Mouse (Mus musculus): ENCODE measurements at regions not wholly inside any gene's neighbourhood (a gene's known extent, or its start where the extent isn't known, plus 50 kb on each side); places are given as distances from the start of the nearest gene placed in this dataset.

GRCm38 (mm10) chr1:127023100-127023499, 181.7 kb upstream of the Mgat5 start:
- Histone ChIP-seq H3K9ac (replicated peaks; ENCODE audit: low read depth, low read length) (no peak overlapping the region), H3K27me3 (ENCODE audit: control insufficient read depth, insufficient read depth, low read length) (no peaks in the 10 kb centered on the region), H3K4me1 (ENCODE audit: control insufficient read depth, insufficient read depth, low read length) (no peaks in the 10 kb centered on the region), H3K4me2 (ENCODE audit: low read depth, low read length) (no peak overlapping the region), H3K27ac (ENCODE audit: low read depth, low read length) (no peak overlapping the region), H3K9me3 (ENCODE audit: control insufficient read depth, low read length) (no peaks in the 10 kb centered on the region), H3K36me3 (ENCODE audit: control insufficient read depth, insufficient read depth, low read length) (no peaks in the 10 kb centered on the region), H3K4me3 (ENCODE audit: low read depth, low read length) (no peak overlapping the region)
- ATAC-seq (ENCODE audit: low read depth), result no peak
- WGBS, result 84% methylated on average over 3 of the region's 3 CpGs

- H3K27me3 ChIP-seq (ENCODE audit: control insufficient read depth, insufficient read depth, low read length), result no peaks in the 10 kb centered on the region
- WGBS, result 65% methylated on average over 2 of the region's 2 CpGs
- ATAC-seq (ENCODE audit: low read depth), result no peak
- no peak overlapping the region for H3K4me2 ChIP-seq (ENCODE audit: low read depth, low read length)
- peaks cover 7% of the 10 kb centered on the region; the same call in 1 of the 2 replicates for H3K4me1 ChIP-seq (ENCODE audit: control insufficient read depth, insufficient read depth, low read length)
- H3K9me3 ChIP-seq (ENCODE audit: control insufficient read depth, low read length), result no peaks in the 10 kb centered on the region
- H3K27ac ChIP-seq (ENCODE audit: low read depth, low read length), result no peak overlapping the region
- H3K9ac ChIP-seq (replicated peaks; ENCODE audit: low read depth, low read length), result no peak overlapping the region
- H3K4me3 ChIP-seq (ENCODE audit: low read depth, low read length), result no peak overlapping the region
- no peaks in the 10 kb centered on the region for H3K36me3 ChIP-seq (ENCODE audit: control insufficient read depth, insufficient read depth, low read length)
Observed at GRCm38 (mm10) chr1:127017698-127018097, 187.1 kb upstream of the Nckap5 start.

GRCm38 (mm10) chr1:127015894-127016245, 185.3 kb upstream of the Nckap5 start:
- 48% methylated on average over 4 of the region's 4 CpGs for WGBS
- ATAC-seq (ENCODE audit: low read depth), result no peak
- no peak overlapping the region for H3K9ac ChIP-seq (replicated peaks; ENCODE audit: low read depth, low read length)
- H3K9me3 ChIP-seq (ENCODE audit: control insufficient read depth, low read length), result no peaks in the 10 kb centered on the region
- H3K4me3 ChIP-seq (ENCODE audit: low read depth, low read length), result no peak overlapping the region
- no peaks in the 10 kb centered on the region for H3K27me3 ChIP-seq (ENCODE audit: control insufficient read depth, insufficient read depth, low read length)
- no peak overlapping the region for H3K4me2 ChIP-seq (ENCODE audit: low read depth, low read length)
- peaks cover 7% of the 10 kb centered on the region; the same call in 1 of the 2 replicates for H3K4me1 ChIP-seq (ENCODE audit: control insufficient read depth, insufficient read depth, low read length)
- H3K36me3 ChIP-seq (ENCODE audit: control insufficient read depth, insufficient read depth, low read length), result no peaks in the 10 kb centered on the region
- no peak overlapping the region; the same call in 1 of the 2 replicates for H3K27ac ChIP-seq (ENCODE audit: low read depth, low read length)

GRCm38 (mm10) chr1:127015042-127015893, 184.7 kb upstream of the Nckap5 start:
- 21% methylated on average over 8 of the region's 8 CpGs for WGBS
- peak overlapping the region; percentile 60 for H3K27ac ChIP-seq (ENCODE audit: low read depth, low read length)
- H3K36me3 ChIP-seq (ENCODE audit: control insufficient read depth, insufficient read depth, low read length), result no peaks in the 10 kb centered on the region
- no peak overlapping the region for H3K4me3 ChIP-seq (ENCODE audit: low read depth, low read length)
- H3K9ac ChIP-seq (replicated peaks; ENCODE audit: low read depth, low read length), result no peak overlapping the region; the same call in 1 of the 2 replicates
- H3K4me2 ChIP-seq (ENCODE audit: low read depth, low read length), result no peak overlapping the region
- ATAC-seq (ENCODE audit: low read depth), result peak; percentile 84
- no peaks in the 10 kb centered on the region for H3K9me3 ChIP-seq (ENCODE audit: control insufficient read depth, low read length)
- peaks cover 7% of the 10 kb centered on the region; the same call in 1 of the 2 replicates for H3K4me1 ChIP-seq (ENCODE audit: control insufficient read depth, insufficient read depth, low read length)
- no peaks in the 10 kb centered on the region for H3K27me3 ChIP-seq (ENCODE audit: control insufficient read depth, insufficient read depth, low read length)

GRCm38 (mm10) chr1:127011901-127012300, 181.3 kb upstream of the Nckap5 start:
- Histone ChIP-seq H3K4me2 (ENCODE audit: low read depth, low read length) (no peak overlapping the region), H3K27ac (ENCODE audit: low read depth, low read length) (no peak overlapping the region), H3K9me3 (ENCODE audit: control insufficient read depth, low read length) (no peaks in the 10 kb centered on the region), H3K9ac (replicated peaks; ENCODE audit: low read depth, low read length) (no peak overlapping the region), H3K4me3 (ENCODE audit: low read depth, low read length) (no peak overlapping the region), H3K4me1 (ENCODE audit: control insufficient read depth, insufficient read depth, low read length) (peaks cover 7% of the 10 kb centered on the region; the same call in 1 of the 2 replicates), H3K27me3 (ENCODE audit: control insufficient read depth, insufficient read depth, low read length) (no peaks in the 10 kb centered on the region), H3K36me3 (ENCODE audit: control insufficient read depth, insufficient read depth, low read length) (no peaks in the 10 kb centered on the region)
- ATAC-seq (ENCODE audit: low read depth), result no peak
- WGBS, result 70% methylated on average over 6 of the region's 6 CpGs

- Histone ChIP-seq H3K9me3 (ENCODE audit: control insufficient read depth, low read length) (no peaks in the 10 kb centered on the region), H3K4me1 (ENCODE audit: control insufficient read depth, insufficient read depth, low read length) (no peaks in the 10 kb centered on the region), H3K36me3 (ENCODE audit: control insufficient read depth, insufficient read depth, low read length) (no peaks in the 10 kb centered on the region), H3K4me2 (ENCODE audit: low read depth, low read length) (no peak overlapping the region), H3K27ac (ENCODE audit: low read depth, low read length) (no peak overlapping the region), H3K27me3 (ENCODE audit: control insufficient read depth, insufficient read depth, low read length) (no peaks in the 10 kb centered on the region), H3K9ac (replicated peaks; ENCODE audit: low read depth, low read length) (no peak overlapping the region), H3K4me3 (ENCODE audit: low read depth, low read length) (no peak overlapping the region)
- WGBS, result 86% methylated on average over 4 of the region's 4 CpGs
- no peak for ATAC-seq (ENCODE audit: low read depth)
Observed at GRCm38 (mm10) chr1:127009699-127010098, 179.1 kb upstream of the Nckap5 start.

GRCm38 (mm10) chr1:127001700-127002099, 171.1 kb upstream of the Nckap5 start:
- H3K27me3 ChIP-seq (ENCODE audit: control insufficient read depth, insufficient read depth, low read length), result no peaks in the 10 kb centered on the region
- H3K27ac ChIP-seq (ENCODE audit: low read depth, low read length), result no peak overlapping the region
- no peaks in the 10 kb centered on the region for H3K9me3 ChIP-seq (ENCODE audit: control insufficient read depth, low read length)
- no peaks in the 10 kb centered on the region for H3K4me1 ChIP-seq (ENCODE audit: control insufficient read depth, insufficient read depth, low read length)
- H3K9ac ChIP-seq (replicated peaks; ENCODE audit: low read depth, low read length), result no peak overlapping the region
- H3K36me3 ChIP-seq (ENCODE audit: control insufficient read depth, insufficient read depth, low read length), result no peaks in the 10 kb centered on the region
- H3K4me3 ChIP-seq (ENCODE audit: low read depth, low read length), result no peak overlapping the region
- no peak for ATAC-seq (ENCODE audit: low read depth)
- no peak overlapping the region for H3K4me2 ChIP-seq (ENCODE audit: low read depth, low read length)
- 49% methylated on average over 7 of the region's 7 CpGs for WGBS

GRCm38 (mm10) chr1:126993061-126993640, 162.6 kb upstream of the Nckap5 start:
- no peaks in the 10 kb centered on the region for H3K9me3 ChIP-seq (ENCODE audit: control insufficient read depth, low read length)

GRCm38 (mm10) chr1:126992441-126992840, 161.8 kb upstream of the Nckap5 start:
- no peak overlapping the region for H3K9ac ChIP-seq (replicated peaks; ENCODE audit: low read depth, low read length)
- no peaks in the 10 kb centered on the region for H3K36me3 ChIP-seq (ENCODE audit: control insufficient read depth, insufficient read depth, low read length)
- no peak overlapping the region for H3K4me3 ChIP-seq (ENCODE audit: low read depth, low read length)
- peak; percentile 62 for ATAC-seq (ENCODE audit: low read depth)
- H3K27ac ChIP-seq (ENCODE audit: low read depth, low read length), result no peak overlapping the region
- H3K4me1 ChIP-seq (ENCODE audit: control insufficient read depth, insufficient read depth, low read length), result 0 out of 2 replicates have a peak, but pooled peaks cover 4% of the 10 kb centered on the region
- 43% methylated on average over 4 of the region's 4 CpGs for WGBS
- H3K9me3 ChIP-seq (ENCODE audit: control insufficient read depth, low read length), result no peaks in the 10 kb centered on the region
- H3K27me3 ChIP-seq (ENCODE audit: control insufficient read depth, insufficient read depth, low read length), result no peaks in the 10 kb centered on the region
- H3K4me2 ChIP-seq (ENCODE audit: low read depth, low read length), result no peak overlapping the region

More at GRCm38 (mm10) chr1:126993061-126993640, 162.6 kb upstream of the Nckap5 start:
- peak; percentile 71 for ATAC-seq (ENCODE audit: low read depth)
- Histone ChIP-seq H3K4me2 (ENCODE audit: low read depth, low read length) (no peak overlapping the region), H3K27ac (ENCODE audit: low read depth, low read length) (no peak overlapping the region), H3K36me3 (ENCODE audit: control insufficient read depth, insufficient read depth, low read length) (no peaks in the 10 kb centered on the region), H3K4me3 (ENCODE audit: low read depth, low read length) (no peak overlapping the region), H3K27me3 (ENCODE audit: control insufficient read depth, insufficient read depth, low read length) (no peaks in the 10 kb centered on the region), H3K4me1 (ENCODE audit: control insufficient read depth, insufficient read depth, low read length) (0 out of 2 replicates have a peak, but pooled peaks cover 4% of the 10 kb centered on the region), H3K9ac (replicated peaks; ENCODE audit: low read depth, low read length) (no peak overlapping the region)
- WGBS, result 79% methylated on average over 1 of the region's 1 CpGs

All from neural tube, embryonic 14.5 days (tissue).